Mouse (Mus musculus) intestine, postnatal 0 days (tissue): ENCODE measurements around the gene Tamm41. TPM values are rescaled to one million over a fixed set of nuclear protein-coding genes. Genes with fewer than 3 reads are reported as not detected.

ENCODE experiments used
- ATAC-seq: fragments of 200-750 bp; cut with Nextera tagmentation; 2 replicates; pipeline ENCODE4 v1.8.0; 2017; ENCODE audit warnings: mild to moderate bottlenecking, moderate TSS enrichment, moderate library complexity
- H3K27ac ChIP-seq: fragments of 300-500 bp; sonication (generic); 2 replicates; pipeline ENCODE4 v1.5.1; 2014; ENCODE audit warnings: mild to moderate bottlenecking, low read depth, low read length, moderate library complexity
- H3K27me3 ChIP-seq: fragments of 300-500 bp; sonication (generic); replicated peaks from 2 replicates; pipeline ENCODE4 v1.6.1; 2014; ENCODE audit warnings: low read length, mixed read lengths; ENCODE audit not compliant: control insufficient read depth, insufficient read depth
- H3K36me3 ChIP-seq: fragments of 300-500 bp; sonication (generic); 2 replicates; pipeline ENCODE4 v1.6.1; 2014; ENCODE audit warnings: mild to moderate bottlenecking, moderate library complexity; ENCODE audit not compliant: control insufficient read depth, insufficient read depth
- H3K4me1 ChIP-seq: fragments of 300-500 bp; sonication (generic); replicated peaks from 2 replicates; pipeline ENCODE4 v1.6.1; 2014; ENCODE audit warnings: antibody characterized with exemption, low read length, mixed read lengths; ENCODE audit not compliant: control insufficient read depth, insufficient read depth
- H3K4me2 ChIP-seq: fragments of 300-500 bp; sonication (generic); replicated peaks from 2 replicates; pipeline ENCODE4 v1.6.1; 2014; ENCODE audit warnings: low read depth, mild to moderate bottlenecking, moderate library complexity
- H3K4me3 ChIP-seq: fragments of 300-500 bp; sonication (generic); 2 replicates; pipeline ENCODE4 v1.5.1; 2014; ENCODE audit warnings: low read depth, low read length
- H3K9ac ChIP-seq: fragments of 300-500 bp; sonication (generic); 2 replicates; pipeline ENCODE4 v1.6.1; 2014; ENCODE audit warnings: mild to moderate bottlenecking, low read depth, low read length
- H3K9me3 ChIP-seq: fragments of 300-500 bp; sonication (generic); 2 replicates; pipeline ENCODE4 v1.6.1; 2016; ENCODE audit warnings: mixed run types; ENCODE audit not compliant: control insufficient read depth
- CTCF ChIP-seq: sonication (generic); IDR thresholded peaks from 2 replicates; pipeline ENCODE4 v1.5.1; 2016; ENCODE audit warnings: low read depth, mild to moderate bottlenecking, control low read depth, antibody characterized with exemption, moderate library complexity
- WGBS: fragments of 180-500 bp; shearing (Covaris S2); extraction: QIAGEN DNeasy Blood & Tissue Kit; methylation state at CpG from one replicate; pipeline ENCODE4 v1.1.7; 2014; 5-methylcytosine and 5-hydroxymethylcytosine counted together
- polyA plus RNA-seq: library from polyadenylated mRNA; unstranded; fragments of >200 nt; fragmentation: Nextera tagmentation; extraction: Ambion mirVana; gene quantifications from 2 replicates; pipeline ENCODE4 v1.2.1, GENCODE M21; 2015

Tamm41 gene
- 42.6 and 43.8 TPM in 2 replicates for polyA plus RNA-seq

DNA sequence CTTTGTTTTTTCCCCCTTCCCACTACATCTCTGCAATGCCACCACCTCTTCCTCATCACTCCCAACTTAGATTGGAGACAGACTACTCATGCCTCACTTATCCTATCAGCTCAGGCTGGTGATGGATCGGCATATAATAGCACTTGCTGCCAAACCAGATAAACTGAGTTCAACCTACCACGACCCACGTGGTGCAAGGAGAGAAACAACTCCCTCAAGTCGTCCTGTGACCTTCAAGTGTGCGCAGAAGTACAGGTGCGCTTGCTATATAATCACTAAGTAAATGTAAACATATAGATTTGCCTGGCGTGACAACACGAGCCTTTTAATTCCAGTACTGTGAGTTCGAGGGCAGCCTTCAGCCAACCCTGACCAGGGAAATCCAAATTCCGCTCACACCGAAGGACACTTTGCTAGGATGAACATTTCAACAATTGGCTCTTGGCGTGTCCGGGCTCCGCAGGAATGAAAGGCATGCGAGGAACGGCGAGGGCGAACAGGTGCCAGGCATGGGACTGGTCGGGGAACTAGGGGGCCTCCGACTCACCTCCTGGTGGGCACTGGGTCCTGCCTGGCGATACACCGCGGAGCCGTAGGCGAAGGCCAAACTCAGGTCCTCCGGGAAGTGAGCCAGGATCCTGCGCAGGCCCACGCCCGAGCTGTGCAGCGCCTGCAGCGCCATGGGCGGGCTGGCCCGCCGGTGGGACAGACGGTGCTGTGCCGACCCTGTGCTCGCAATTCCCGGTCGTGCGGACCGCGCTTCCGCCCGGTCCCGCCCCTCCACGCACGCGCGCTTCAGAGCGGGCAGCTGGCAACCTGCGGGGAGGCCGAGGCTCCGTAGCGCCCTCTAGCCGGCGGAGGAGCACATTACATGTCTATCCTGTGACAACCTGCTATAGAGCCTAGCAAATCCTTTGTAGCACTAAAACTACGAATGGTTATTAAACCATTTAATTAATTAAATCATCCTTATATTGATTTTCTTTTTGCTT, at the start of gene Tamm41:
Tamm41 (minus strand) TSS at position 774 of the 992 bp plus-strand sequence.
- Histone ChIP-seq H3K27me3 (no peaks in the 10 kb centered on the region), H3K9ac (peak within 1 kb of the TSS; percentile 72), H3K9me3 (no peaks in the 10 kb centered on the region), H3K36me3 (peaks cover 9% of the 10 kb centered on the region; the same call in 1 of the 2 replicates), H3K4me1 (peaks cover 8% of the 10 kb centered on the region; the same call in 1 of the 2 replicates), H3K4me3 (peak within 1 kb of the TSS; percentile 79), H3K27ac (no peak within 1 kb of the TSS; the same call in 1 of the 2 replicates), H3K4me2 (peak within 1 kb of the TSS; percentile 95)
- TF ChIP-seq CTCF = peak; percentile 98
- under 1% methylated on average over 57 of the region's 57 CpGs for WGBS
- ATAC-seq = peak; percentile 81

DNA sequence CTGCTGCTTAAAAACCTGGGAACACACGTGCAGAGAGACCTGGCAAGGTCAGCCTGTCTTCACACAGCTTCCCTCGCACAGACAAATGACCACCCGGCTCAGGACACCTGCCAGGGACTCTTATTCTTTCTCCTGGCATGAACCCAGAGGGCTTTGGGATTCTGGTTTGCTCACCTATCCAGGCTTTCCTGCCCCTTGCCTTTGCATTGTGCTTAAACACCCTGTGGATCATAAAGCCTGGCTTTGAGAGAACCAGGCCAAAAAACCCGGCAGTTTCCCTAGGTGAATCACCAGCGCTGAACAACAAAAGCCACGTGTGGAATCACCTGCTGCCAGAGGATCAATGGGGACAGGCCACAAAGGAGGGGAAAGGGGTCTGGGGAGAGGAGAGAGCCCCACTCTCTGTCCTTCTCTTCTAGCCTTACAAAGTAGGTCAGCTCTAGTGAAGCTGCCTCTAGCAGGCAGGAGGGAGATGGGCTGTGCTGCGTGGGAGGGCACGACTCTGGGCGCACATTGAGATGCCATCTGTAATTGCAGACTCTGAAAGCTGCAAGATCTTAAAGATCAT, 47.7 kb upstream of the Tamm41 start:
- no peak for TF ChIP-seq CTCF
- Histone ChIP-seq H3K4me1 (no peaks in the 10 kb centered on the region), H3K27me3 (no peaks in the 10 kb centered on the region), H3K9me3 (no peaks in the 10 kb centered on the region), H3K4me3 (no peak overlapping the region), H3K9ac (no peak overlapping the region), H3K4me2 (no peak overlapping the region), H3K36me3 (no peaks in the 10 kb centered on the region), H3K27ac (no peak overlapping the region)
- no peak for ATAC-seq
- WGBS = 62% methylated on average over 9 of the region's 9 CpGs

DNA sequence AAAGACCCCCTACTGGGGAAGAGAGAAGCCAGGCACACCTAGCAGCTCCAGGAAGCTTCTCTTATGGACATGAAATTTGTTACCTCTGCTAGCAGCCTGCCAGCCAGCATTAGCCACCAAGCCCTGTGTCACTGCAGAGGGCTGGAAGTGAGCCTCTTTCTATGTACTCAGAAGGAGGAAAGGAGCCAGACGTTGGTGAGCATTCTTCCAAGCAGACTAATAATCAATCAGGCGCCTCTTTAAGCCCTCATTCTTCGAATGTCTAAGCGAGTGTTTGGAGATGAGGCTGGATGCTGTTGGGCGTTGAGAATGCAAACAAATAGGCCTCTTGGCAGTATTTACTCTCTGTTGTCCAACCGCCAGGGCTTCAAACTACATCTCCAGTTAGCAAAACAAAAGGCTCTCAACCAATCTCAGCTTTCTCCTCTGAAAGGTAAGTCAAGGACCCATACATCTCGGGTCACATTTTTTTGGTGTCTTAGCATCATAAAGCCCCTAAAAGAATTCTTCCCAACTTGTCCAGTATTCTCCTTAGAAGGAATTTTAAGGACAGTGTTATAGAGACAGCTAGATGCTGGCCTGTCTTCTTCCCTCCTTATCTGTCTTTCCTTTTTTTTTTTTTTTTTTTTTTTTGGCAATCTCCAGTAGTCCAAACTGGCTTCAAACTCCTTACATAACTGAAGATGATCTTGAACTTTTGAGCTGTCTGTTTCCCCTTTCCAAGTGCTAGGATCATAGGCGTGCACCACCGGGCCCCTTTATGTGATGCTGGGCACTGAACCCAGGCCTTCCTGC, 39.3 kb upstream of the Tamm41 start:
- Histone ChIP-seq H3K4me1 (no peaks in the 10 kb centered on the region), H3K27ac (no peak overlapping the region), H3K9ac (no peak overlapping the region), H3K27me3 (no peaks in the 10 kb centered on the region), H3K9me3 (no peaks in the 10 kb centered on the region), H3K4me3 (no peak overlapping the region), H3K4me2 (no peak overlapping the region), H3K36me3 (no peaks in the 10 kb centered on the region)
- no peak for ATAC-seq
- 37% methylated on average over 9 of the region's 9 CpGs for whole genome bisulfite sequencing
- TF ChIP-seq CTCF = no peak

DNA sequence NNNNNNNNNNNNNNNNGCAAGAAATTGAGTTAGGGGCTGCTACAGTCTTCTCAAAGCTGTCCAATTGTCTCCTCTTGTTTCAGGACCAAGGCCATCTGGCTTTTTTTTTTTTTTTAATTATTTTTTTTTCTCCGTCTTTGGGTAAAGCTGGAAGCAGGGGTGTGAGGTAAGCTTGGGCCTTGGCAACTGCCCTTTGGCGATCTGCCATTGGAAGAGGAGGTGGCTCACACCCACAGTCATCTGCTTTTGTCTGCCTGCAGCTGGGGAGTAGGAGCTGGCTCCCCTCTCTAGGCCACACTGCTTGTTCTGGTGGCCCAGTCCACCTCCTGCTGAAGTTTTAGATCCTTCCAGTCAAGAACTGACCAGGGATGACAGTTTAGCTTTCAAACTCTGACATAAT, 34.3 kb upstream of the Tamm41 start:
- Histone ChIP-seq H3K27me3 (no peaks in the 10 kb centered on the region), H3K9ac (no peak overlapping the region), H3K4me2 (no peak overlapping the region), H3K4me3 (no peak overlapping the region), H3K4me1 (no peaks in the 10 kb centered on the region), H3K36me3 (no peaks in the 10 kb centered on the region), H3K9me3 (no peaks in the 10 kb centered on the region), H3K27ac (no peak overlapping the region)
- TF ChIP-seq CTCF = no peak
- ATAC-seq = no peak
- WGBS = 79% methylated on average over 2 of the region's 2 CpGs

DNA sequence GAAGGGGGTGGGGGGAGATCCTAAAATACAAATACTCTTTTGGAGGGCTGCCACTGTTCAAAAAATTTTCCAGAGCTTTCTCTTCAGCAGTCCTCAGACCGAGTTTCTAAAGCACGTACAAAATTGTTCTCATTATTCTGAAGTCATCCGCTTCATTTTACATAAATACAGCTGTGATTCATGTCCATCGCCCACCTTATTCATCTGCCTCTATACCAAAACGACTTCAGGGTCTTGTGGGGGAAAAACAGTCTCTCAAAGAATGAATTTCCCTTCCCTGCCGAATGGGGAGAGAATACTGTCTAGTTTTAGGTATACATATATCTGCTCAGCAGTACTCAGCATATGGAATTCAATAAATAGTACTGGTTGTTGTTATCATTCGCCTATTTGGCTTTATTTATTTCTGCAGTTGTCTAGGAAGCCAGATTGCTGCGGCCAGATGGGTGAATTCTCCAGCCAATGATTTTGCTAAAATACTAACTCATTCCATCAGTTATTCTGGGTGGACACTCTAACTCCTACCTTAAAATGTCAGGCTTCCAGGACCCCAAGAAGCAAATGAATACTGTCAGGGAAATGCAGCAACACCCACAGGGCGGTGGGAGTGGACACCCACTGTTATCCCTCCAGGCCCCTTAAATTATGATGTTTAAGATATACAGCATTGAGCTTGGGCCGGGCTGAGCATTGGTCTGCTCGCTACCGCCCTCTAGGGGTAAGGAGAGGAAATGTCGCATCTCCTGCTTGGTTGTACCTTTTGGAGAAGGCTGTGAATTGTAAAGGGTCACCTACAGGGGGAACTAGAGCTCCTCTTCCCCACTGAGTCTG, 27.9 kb upstream of the Tamm41 start:
- Histone ChIP-seq H3K4me2 (no peak overlapping the region), H3K27me3 (no peaks in the 10 kb centered on the region), H3K4me3 (no peak overlapping the region), H3K9me3 (no peaks in the 10 kb centered on the region), H3K36me3 (no peaks in the 10 kb centered on the region), H3K27ac (no peak overlapping the region), H3K4me1 (no peaks in the 10 kb centered on the region), H3K9ac (no peak overlapping the region)
- ATAC-seq = no peak
- peak; percentile 93 for TF ChIP-seq CTCF
- 36% methylated on average over 13 of the region's 13 CpGs for WGBS
